Comparison of ENCODE assay signal across 13 mouse cellular contexts in the genomic region with DNA sequence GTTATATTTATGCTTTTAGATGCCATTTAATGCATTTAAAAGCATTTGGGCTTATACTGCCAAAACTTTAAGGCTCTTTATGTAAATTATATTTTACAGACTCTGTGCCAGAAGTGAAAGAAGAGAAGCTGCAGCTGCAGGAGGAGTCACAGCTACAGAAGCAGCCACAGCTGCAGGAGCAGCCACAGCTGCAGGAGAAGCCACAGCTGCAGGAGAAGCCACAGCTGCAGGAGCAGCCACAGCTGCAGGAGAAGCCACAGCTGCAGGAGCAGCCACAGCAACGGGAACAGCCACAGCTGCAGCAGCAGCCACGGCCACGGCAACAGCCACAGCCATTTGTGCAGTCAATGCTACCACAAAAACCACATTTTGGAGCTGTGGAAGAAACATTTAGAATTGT.
"Had no signal": no experiment of that assay in that cellular context is flagged by ENCODE, and none has a peak within 500 bp of the region (broad histone marks: within the 10 kb centered on the region; RNA-seq: fewer than 3 reads in every experiment).

No protein-coding gene starts in this region.

- ATAC-seq: liver, embryonic 12.5 days; midbrain, embryonic 15.5 days had no signal

- H3K27ac ChIP-seq: left cerebral cortex, adult 2 months; limb, embryonic 10.5 days; liver, embryonic 12.5 days; lung, embryonic 15.5 days; midbrain, embryonic 15.5 days; neural tube, embryonic 13.5 days had no signal

- H3K9me3 ChIP-seq: limb, embryonic 10.5 days; liver, embryonic 12.5 days; lung, embryonic 15.5 days; megakaryocyte, embryonic 14.5 days; midbrain, embryonic 15.5 days; neural tube, embryonic 13.5 days had no signal

- H3K4me3 ChIP-seq: left cerebral cortex, adult 2 months; limb, embryonic 10.5 days; liver, embryonic 12.5 days; lung, embryonic 15.5 days; megakaryocyte, embryonic 14.5 days; midbrain, embryonic 15.5 days; neural tube, embryonic 13.5 days had no signal

- H3K9ac ChIP-seq: liver, embryonic 12.5 days; lung, embryonic 15.5 days; midbrain, embryonic 15.5 days; neural tube, embryonic 13.5 days had no signal

- H3K4me1 ChIP-seq: limb, embryonic 10.5 days; lung, embryonic 15.5 days; midbrain, embryonic 15.5 days; neural tube, embryonic 13.5 days had no signal

- H3K36me3 ChIP-seq: lung, embryonic 15.5 days; midbrain, embryonic 15.5 days had no signal

- H3K4me2 ChIP-seq: liver, embryonic 12.5 days; lung, embryonic 15.5 days; midbrain, embryonic 11.5 days; midbrain, embryonic 15.5 days; neural tube, embryonic 13.5 days had no signal

- DNase-seq: kidney, adult 11 months; kidney, postnatal 10 days; lung, postnatal 36 days; retina, postnatal 1 day; right cerebral cortex, postnatal 25 days had no signal

- H3K27me3 ChIP-seq: liver, embryonic 12.5 days; lung, embryonic 15.5 days; megakaryocyte, embryonic 14.5 days; midbrain, embryonic 15.5 days; neural tube, embryonic 13.5 days had no signal
